In genomic region chr5:74712811-74713210, GRCm38 (mm10) we compare ENCODE assay signal across 32 mouse cellular contexts. TPM values are rescaled to one million over a fixed set of nuclear protein-coding genes. Genes with fewer than 3 reads are reported as not detected.
"Had no signal": no experiment of that assay in that cellular context is flagged by ENCODE, and none has a peak within 500 bp of the region (broad histone marks: within the 10 kb centered on the region; RNA-seq: fewer than 3 reads in every experiment).

No protein-coding gene starts in this region.

- ATAC-seq: liver, embryonic 12.5 days; liver, postnatal 0 days; lung, postnatal 0 days; midbrain, embryonic 15.5 days; midbrain, embryonic 16.5 days had no signal

- H3K4me3 ChIP-seq: limb, embryonic 10.5 days; limb, embryonic 12.5 days; limb, embryonic 13.5 days; limb, embryonic 15.5 days; liver, embryonic 12.5 days; liver, embryonic 13.5 days; liver, embryonic 15.5 days; lung, embryonic 15.5 days; megakaryocyte, embryonic 14.5 days; midbrain, embryonic 10.5 days; midbrain, embryonic 12.5 days; midbrain, embryonic 15.5 days; neural tube, embryonic 12.5 days had no signal

- DNase-seq: left cerebral cortex, postnatal 4 days; liver; liver, embryonic 13.5 days; liver, postnatal 0 days; lung, adult 18-20 months; lung, adult 2 months; lung, embryonic 14.5 days; lung, postnatal 10 days; lung, postnatal 14 days; lung, postnatal 36 days; lung, postnatal 4 days; midbrain, embryonic 14.5 days had no signal

- H3K27me3 ChIP-seq: limb, embryonic 13.5 days; liver, embryonic 12.5 days; liver, embryonic 13.5 days; liver, embryonic 15.5 days; lung, embryonic 15.5 days; midbrain, embryonic 12.5 days; midbrain, embryonic 15.5 days; neural tube, embryonic 12.5 days had no signal

- H3K36me3 ChIP-seq: limb, embryonic 10.5 days; limb, embryonic 12.5 days; limb, embryonic 13.5 days; limb, embryonic 15.5 days; liver, embryonic 12.5 days; liver, embryonic 13.5 days; liver, embryonic 15.5 days; lung, embryonic 15.5 days; midbrain, embryonic 10.5 days; midbrain, embryonic 12.5 days; midbrain, embryonic 15.5 days; neural tube, embryonic 12.5 days had no signal

- H3K9me3 ChIP-seq: limb, embryonic 10.5 days; limb, embryonic 12.5 days; limb, embryonic 13.5 days; limb, embryonic 15.5 days; liver, embryonic 12.5 days; liver, embryonic 13.5 days; liver, embryonic 15.5 days; lung, embryonic 15.5 days; megakaryocyte, embryonic 14.5 days; midbrain, embryonic 10.5 days; midbrain, embryonic 12.5 days; midbrain, embryonic 15.5 days; neural tube, embryonic 12.5 days had no signal

- H3K4me1 ChIP-seq: limb, embryonic 10.5 days; limb, embryonic 15.5 days; liver, embryonic 12.5 days; liver, embryonic 13.5 days; liver, embryonic 15.5 days; lung, embryonic 15.5 days; midbrain, embryonic 15.5 days; neural tube, embryonic 12.5 days had no signal

- H3K27ac ChIP-seq: limb, embryonic 10.5 days; limb, embryonic 12.5 days; limb, embryonic 13.5 days; limb, embryonic 15.5 days; liver, embryonic 12.5 days; liver, embryonic 13.5 days; liver, embryonic 14.5 days; liver, embryonic 15.5 days; lung, embryonic 15.5 days; macrophage; midbrain, embryonic 10.5 days; midbrain, embryonic 12.5 days; midbrain, embryonic 15.5 days; neural tube, embryonic 12.5 days had no signal

- H3K4me2 ChIP-seq: limb, embryonic 12.5 days; limb, embryonic 13.5 days; limb, embryonic 15.5 days; liver, embryonic 11.5 days; liver, embryonic 12.5 days; liver, embryonic 13.5 days; liver, embryonic 15.5 days; lung, embryonic 14.5 days; lung, embryonic 15.5 days; midbrain, embryonic 11.5 days; midbrain, embryonic 12.5 days; midbrain, embryonic 15.5 days; neural tube, embryonic 12.5 days had no signal

- H3K9ac ChIP-seq: limb, embryonic 12.5 days; limb, embryonic 13.5 days; limb, embryonic 15.5 days; liver, embryonic 12.5 days; liver, embryonic 13.5 days; liver, embryonic 14.5 days; liver, embryonic 15.5 days; liver, postnatal 0 days; lung, embryonic 14.5 days; lung, embryonic 15.5 days; midbrain, embryonic 12.5 days; midbrain, embryonic 15.5 days; neural tube, embryonic 12.5 days had no signal

RNA-seq across cellular contexts. Expression of gene Lnx1, which starts 10.1 kb away (rescaled TPM):
- total RNA-seq: megakaryocyte, adult 5-6 weeks; monocyte, adult 5-6 weeks had no signal
- polyA plus RNA-seq: liver, embryonic 15.5 days; macrophage had no signal
